Mouse (Mus musculus): ENCODE data around the gene Dhx33. TPM values are rescaled to one million over a fixed set of nuclear protein-coding genes. Genes with fewer than 3 reads are reported as not detected.

Gene Dhx33
- total and polyA plus RNA-seq, 3 experiments, result 42.6 to 49.8 TPM; not detected in 1

DNA sequence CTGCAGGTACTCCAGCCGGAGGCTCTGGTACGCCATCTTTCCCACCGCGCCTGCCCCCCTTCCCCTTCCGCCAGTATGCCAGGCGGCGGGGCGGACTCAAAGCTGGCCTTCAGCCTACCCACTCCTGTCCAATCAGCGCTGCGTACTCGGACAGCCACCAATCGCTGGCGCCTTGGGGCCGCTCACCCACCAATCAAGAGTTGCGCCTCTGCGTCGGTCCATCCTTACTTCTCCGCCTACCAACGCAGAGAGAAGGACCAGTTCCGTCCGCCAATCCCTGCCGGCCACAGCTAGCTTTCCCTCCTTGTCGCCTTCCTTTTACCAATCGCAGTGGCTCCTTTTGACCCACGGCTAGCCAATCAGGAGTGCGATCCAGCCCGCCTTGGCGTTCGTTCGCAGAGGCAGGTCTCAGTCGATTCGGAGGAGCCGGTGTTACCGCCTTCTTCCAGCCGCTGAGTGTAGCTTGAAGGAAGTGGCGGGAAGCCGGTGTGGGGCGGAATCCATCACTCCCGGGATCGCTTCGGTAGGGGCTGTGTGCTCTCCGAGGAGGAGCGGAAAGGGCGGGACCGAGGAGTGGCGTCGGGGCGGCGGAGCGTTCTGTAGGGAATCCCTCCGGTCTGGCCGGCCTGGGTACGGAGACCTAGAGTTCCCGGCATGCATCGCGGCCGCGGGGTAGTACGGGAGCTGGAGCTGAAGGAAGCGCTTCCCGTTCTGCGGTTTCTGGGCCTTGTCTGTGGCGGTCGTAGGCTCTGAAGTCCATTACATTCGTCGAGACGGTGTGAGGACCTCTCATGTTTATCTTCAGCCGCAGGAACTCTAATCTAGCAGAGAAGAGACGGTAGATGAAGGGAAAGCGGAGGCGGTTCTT is 15.2 kb upstream of the Dhx33 start, which contains the start of the genes Mis12 and Derl2 (continued):
- peak; percentile 37; the same call in 1 of the 2 replicates for TF ChIP-seq ZMIZ1 (IDR thresholded peaks at IDR 0.05; ENCODE audit: low read depth, low read length)
- TF ChIP-seq TBP (IDR thresholded peaks at IDR 0.05; ENCODE audit: low read depth, low read length), result peak; percentile 67
- no peak for TF ChIP-seq MEF2A (IDR thresholded peaks at IDR 0.05; ENCODE audit: extremely low read depth, insufficient replicate concordance, low read depth, low read length, poor library complexity, severe bottlenecking)

DNA sequence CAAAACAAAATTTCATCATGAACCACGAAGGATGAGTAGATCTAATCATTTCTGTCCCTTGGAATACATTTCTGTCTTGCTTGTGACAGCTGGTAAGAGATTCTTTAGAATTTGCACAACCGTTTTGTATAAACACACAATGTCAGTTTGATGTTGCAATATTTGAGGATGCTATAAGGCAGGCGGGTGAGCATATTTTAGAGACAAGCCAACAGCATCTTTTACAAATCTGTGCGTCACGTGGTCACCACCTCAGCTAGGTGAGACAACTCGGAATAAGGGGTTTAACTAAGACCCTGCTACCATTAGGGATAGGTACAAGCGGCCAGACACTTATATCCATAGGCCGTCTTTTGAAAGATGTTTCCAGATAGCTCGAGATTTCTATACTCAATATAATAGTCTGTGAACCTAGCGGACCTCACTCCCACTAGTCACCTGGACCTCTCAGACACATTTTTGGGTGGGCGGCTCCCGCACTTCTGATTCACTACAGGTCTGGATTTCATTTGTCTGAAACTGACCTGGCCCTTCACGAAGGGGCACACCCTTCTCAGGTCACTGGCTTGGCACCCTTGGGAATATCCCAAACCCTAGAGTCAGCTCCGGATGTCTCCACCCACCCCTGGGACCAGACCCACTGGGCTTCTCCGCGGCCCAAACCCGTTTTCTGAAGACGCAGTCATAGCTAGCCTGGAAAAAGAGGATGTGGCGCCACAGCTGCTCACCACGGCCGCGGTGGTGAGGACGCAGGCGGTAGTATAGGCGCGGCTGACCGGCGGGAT is 14.4 kb upstream of the Dhx33 start:
- peak overlapping the region; percentile 48 for H3K27ac ChIP-seq (ENCODE audit: control insufficient read depth, low read depth, low read length)
- TF ChIP-seq TAL1 (IDR thresholded peaks at IDR 0.05; ENCODE audit: low read length) (no peak), ELF1 (IDR thresholded peaks at IDR 0.05; ENCODE audit: low read depth, low read length) (no peak), BHLHE40 (IDR thresholded peaks at IDR 0.05; ENCODE audit: borderline replicate concordance, low read depth, low read length) (no peak), MAZ (IDR thresholded peaks at IDR 0.05; ENCODE audit: low read depth, low read length) (no peak; the same call in 1 of the 2 replicates), MAFK (IDR thresholded peaks at IDR 0.05; ENCODE audit: borderline replicate concordance, low read depth, low read length) (no peak), CTCF (IDR thresholded peaks at IDR 0.05 in 2 of 3, conservative IDR thresholded peaks at IDR 0.05 in 1 of 3; ENCODE audit: control insufficient read depth in 1 of 3, insufficient read depth in 1 of 3, low read depth in 2 of 3, low read length in 3 of 3, poor library complexity in 1 of 3, severe bottlenecking in 1 of 3) (no peak), MYC (IDR thresholded peaks at IDR 0.05; ENCODE audit: low read depth, low read length) (peak; percentile 59), POLR2AphosphoS2 (IDR thresholded peaks at IDR 0.05; ENCODE audit: low read length) (no peak), GATA1 (IDR thresholded peaks at IDR 0.05; ENCODE audit: low read depth, low read length) (no peak), E2F4 (IDR thresholded peaks at IDR 0.05; ENCODE audit: borderline replicate concordance, low read depth, low read length) (no peak), TBP (IDR thresholded peaks at IDR 0.05; ENCODE audit: low read depth, low read length) (no peak), MYB (IDR thresholded peaks at IDR 0.05; ENCODE audit: low read depth, low read length) (no peak), KAT2A (conservative IDR thresholded peaks at IDR 0.05; ENCODE audit: low read depth, low read length) (no peak), EP300 (IDR thresholded peaks at IDR 0.05; ENCODE audit: low read depth in 1 of 2, low read length in 2 of 2) (no peak), RCOR1 (IDR thresholded peaks at IDR 0.05; ENCODE audit: low read depth, low read length) (no peak), CHD2 (IDR thresholded peaks at IDR 0.05; ENCODE audit: low read length) (no peak), UBTF (IDR thresholded peaks at IDR 0.05; ENCODE audit: borderline replicate concordance, insufficient read depth, low read depth, low read length) (no peak), USF1 (IDR thresholded peaks at IDR 0.05; ENCODE audit: low read depth, low read length) (peak; percentile 84), NRF1 (IDR thresholded peaks at IDR 0.05; ENCODE audit: insufficient read depth, low read depth, low read length, poor library complexity, severe bottlenecking) (no peak), POLR2A (IDR thresholded peaks at IDR 0.05; ENCODE audit: control insufficient read depth in 1 of 2, insufficient read depth in 1 of 2, low read depth in 1 of 2, low read length in 2 of 2, poor library complexity in 1 of 2) (peak in 1 of 2 experiments; percentile 77; a peak in 2 of 4 replicates), POLR2AphosphoS5 (IDR thresholded peaks at IDR 0.05; ENCODE audit: borderline replicate concordance, low read depth, low read length) (no peak), MAX (IDR thresholded peaks at IDR 0.05; ENCODE audit: low read length) (no peak; the same call in 1 of the 2 replicates), NELFE (IDR thresholded peaks at IDR 0.05; ENCODE audit: low read depth, low read length) (no peak), SMC3 (IDR thresholded peaks at IDR 0.05; ENCODE audit: low read depth, low read length) (no peak), USF2 (IDR thresholded peaks at IDR 0.05; ENCODE audit: borderline replicate concordance in 1 of 2, insufficient read depth in 1 of 2, low read depth in 1 of 2, low read length in 2 of 2) (peak in 1 of 2 experiments; percentile 32; a peak in 1 of 4 replicates), ETS1 (IDR thresholded peaks at IDR 0.05; ENCODE audit: low read depth, low read length) (no peak), ZKSCAN1 (IDR thresholded peaks at IDR 0.05; ENCODE audit: low read depth, low read length) (no peak), SIN3A (IDR thresholded peaks at IDR 0.05; ENCODE audit: low read length) (no peak), GABPA (IDR thresholded peaks at IDR 0.05; ENCODE audit: low read depth, low read length) (no peak)

More for the DNA sequence above, 14.4 kb upstream of the Dhx33 start:
- Histone ChIP-seq H3K4me1 (ENCODE audit: control insufficient read depth in 1 of 2, insufficient read depth in 2 of 2, low read length in 2 of 2) (peaks cover 0 to 18% of the 10 kb centered on the region in 2 experiments; a peak in 3 of 4 replicates), H3K9me3 (replicated peaks; ENCODE audit: insufficient read depth, low read length) (no peaks in the 10 kb centered on the region), H3K36me3 (ENCODE audit: control insufficient read depth in 1 of 2, insufficient read depth in 2 of 2, low read length in 2 of 2) (peaks cover 9 to 29% of the 10 kb centered on the region in 2 experiments), H3K79me2 (ENCODE audit: control insufficient read depth, insufficient read depth, low read length, poor library complexity) (peaks cover 58% of the 10 kb centered on the region), H3K4me3 (ENCODE audit: control insufficient read depth in 1 of 2, insufficient read depth in 1 of 2, low read depth in 2 of 2, low read length in 2 of 2) (peak overlapping the region; percentile 80 to 84), H3K27me3 (ENCODE audit: control insufficient read depth in 1 of 2, insufficient read depth in 2 of 2, low read length in 2 of 2) (no peaks in the 10 kb centered on the region), H3K9ac (ENCODE audit: control insufficient read depth, low read depth, low read length, poor library complexity, severe bottlenecking) (peak overlapping the region; percentile 86)
- DNase-seq (ENCODE audit: low read depth, low spot score), result no peak

Measured in MEL (cell line).